Comparison of ENCODE assay signal across 14 mouse cellular contexts in the genomic region with DNA sequence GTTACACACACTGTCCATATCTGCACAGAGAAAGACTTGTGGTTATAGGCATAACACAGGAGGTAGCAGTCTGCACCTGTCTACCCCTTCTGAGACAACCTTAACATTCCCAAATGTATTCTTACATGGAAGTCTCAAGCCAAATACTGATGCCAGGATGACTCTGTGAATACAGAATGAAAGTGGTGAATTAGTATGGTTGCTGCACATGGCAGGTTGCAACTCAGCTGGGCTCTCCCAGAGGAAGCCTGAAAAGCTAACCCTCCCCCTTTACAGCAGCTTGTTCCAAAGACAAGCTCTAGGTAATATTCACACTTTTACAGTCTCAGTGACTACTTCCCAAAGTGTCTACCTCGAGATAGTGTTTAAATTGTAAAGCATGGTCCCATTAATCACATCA.
"Had no signal": no experiment of that assay in that cellular context is flagged by ENCODE, and none has a peak within 500 bp of the region (broad histone marks: within the 10 kb centered on the region; RNA-seq: fewer than 3 reads in every experiment).

No protein-coding gene starts in this region.

- H3K4me3 ChIP-seq: layer of hippocampus, adult 2 months; limb, embryonic 15.5 days; liver, embryonic 13.5 days; lung, embryonic 15.5 days; midbrain, embryonic 13.5 days; myocyte; neural tube, embryonic 15.5 days had no signal

- H3K4me2 ChIP-seq: limb, embryonic 15.5 days; liver, embryonic 13.5 days; lung, embryonic 15.5 days; midbrain, embryonic 13.5 days; neural tube, embryonic 15.5 days had no signal

- DNase-seq: kidney, postnatal 10 days; kidney, postnatal 4 days; liver, embryonic 13.5 days; liver, postnatal 0 days; right cerebral cortex, adult 18-20 months; right cerebral cortex, postnatal 25 days; thymus, adult 18-20 months; thymus, postnatal 14 days had no signal

- H3K4me1 ChIP-seq: limb, embryonic 15.5 days; liver, embryonic 13.5 days; lung, embryonic 15.5 days; midbrain, embryonic 13.5 days; neural tube, embryonic 15.5 days had no signal

- H3K36me3 ChIP-seq: limb, embryonic 15.5 days; liver, embryonic 13.5 days; lung, embryonic 15.5 days; midbrain, embryonic 13.5 days; neural tube, embryonic 15.5 days had no signal

- ATAC-seq: liver, postnatal 0 days; midbrain, embryonic 13.5 days had no signal

- H3K27ac ChIP-seq: layer of hippocampus, adult 2 months; limb, embryonic 15.5 days; liver, embryonic 13.5 days; lung, embryonic 15.5 days; midbrain, embryonic 13.5 days; neural tube, embryonic 15.5 days had no signal

- H3K9me3 ChIP-seq: limb, embryonic 15.5 days; liver, embryonic 13.5 days; lung, embryonic 15.5 days; midbrain, embryonic 13.5 days; neural tube, embryonic 15.5 days had no signal

- H3K9ac ChIP-seq: limb, embryonic 15.5 days; liver, embryonic 13.5 days; liver, postnatal 0 days; lung, embryonic 15.5 days; midbrain, embryonic 13.5 days; neural tube, embryonic 15.5 days had no signal

- H3K27me3 ChIP-seq: limb, embryonic 15.5 days; liver, embryonic 13.5 days; lung, embryonic 15.5 days; midbrain, embryonic 13.5 days; neural tube, embryonic 15.5 days had no signal
